Mouse (Mus musculus) fibroblast of lung, adult 2 months (primary cell): ENCODE results near the gene Slc6a6.
A peak's percentile ranks its signal among the peaks of the same experiment; 100 is the strongest.

Source experiments
- DNase-seq: peaks from one replicate; pipeline ENCODE4 v3.0.0-alpha.2; 2011; ENCODE audit warnings: low read depth

The Slc6a6 gene

GRCm38 (mm10) chr6:91683602-91684473 is at the start of gene Slc6a6:
Slc6a6 (plus strand) TSS chr6:91684053.
- DNase-seq, result peak; percentile 69

- no peak for DNase-seq
These were observed 49.4 kb upstream of the Slc6a6 start for GRCm38 (mm10) chr6:91634417-91634816.

- DNase-seq, result peak; percentile 49
These were observed 49.0 kb upstream of the Slc6a6 start for GRCm38 (mm10) chr6:91634876-91635275.

GRCm38 (mm10) chr6:91638204-91638995 is 45.5 kb upstream of the Slc6a6 start:
- DNase-seq, result no peak

- DNase-seq, result peak; percentile 63
These were observed 40.8 kb upstream of the Slc6a6 start for GRCm38 (mm10) chr6:91643011-91643410.

GRCm38 (mm10) chr6:91643416-91643921 is 40.4 kb upstream of the Slc6a6 start:
- peak; percentile 36 for DNase-seq

GRCm38 (mm10) chr6:91646019-91646418 is 37.8 kb upstream of the Slc6a6 start:
- peak; percentile 47 for DNase-seq

- DNase-seq, result no peak
These were observed 37.0 kb upstream of the Slc6a6 start for GRCm38 (mm10) chr6:91646822-91647221.

- DNase-seq, result peak; percentile 94
These were observed 36.5 kb upstream of the Slc6a6 start for GRCm38 (mm10) chr6:91647385-91647791.

GRCm38 (mm10) chr6:91650255-91650654 is 33.6 kb upstream of the Slc6a6 start:
- DNase-seq, result no peak

GRCm38 (mm10) chr6:91652296-91652695 is 31.6 kb upstream of the Slc6a6 start:
- DNase-seq, result no peak

GRCm38 (mm10) chr6:91655244-91655643 is 28.6 kb upstream of the Slc6a6 start:
- no peak for DNase-seq

GRCm38 (mm10) chr6:91655874-91656433 is 27.9 kb upstream of the Slc6a6 start:
- DNase-seq, result no peak

- no peak for DNase-seq
These were observed 25.6 kb upstream of the Slc6a6 start for GRCm38 (mm10) chr6:91658288-91658687.

GRCm38 (mm10) chr6:91659841-91660509 is 23.9 kb upstream of the Slc6a6 start:
- DNase-seq, result no peak

GRCm38 (mm10) chr6:91662301-91662700 is 21.6 kb upstream of the Slc6a6 start:
- DNase-seq, result no peak

GRCm38 (mm10) chr6:91663616-91664015 is 20.2 kb upstream of the Slc6a6 start:
- DNase-seq, result no peak

GRCm38 (mm10) chr6:91665267-91665666 is 18.6 kb upstream of the Slc6a6 start:
- DNase-seq, result no peak

GRCm38 (mm10) chr6:91665990-91666700 is 17.7 kb upstream of the Slc6a6 start:
- no peak for DNase-seq

- no peak for DNase-seq
These were observed 16.7 kb upstream of the Slc6a6 start for GRCm38 (mm10) chr6:91667141-91667540.

- no peak for DNase-seq
These were observed 15.6 kb upstream of the Slc6a6 start for GRCm38 (mm10) chr6:91668276-91668675.
